Mouse (Mus musculus) brain, embryonic 14.5 days (tissue): Measurements from ENCODE around the gene Zfp595.
"Not testable (repeated sequence)": the region's sequence is repeated elsewhere in the genome, so short reads cannot be mapped to it uniquely, and the experiment has no call there.

Experiments
- CTCF ChIP-seq: fragments of 200-500 bp; IDR thresholded peaks from 2 replicates; pipeline ENCODE4 v1.5.1; 2012; ENCODE audit warnings: inconsistent platforms, mild to moderate bottlenecking, moderate library complexity, borderline replicate concordance; ENCODE audit not compliant: insufficient read depth, insufficient read length; ENCODE audit errors: extremely low read depth
- POLR2A ChIP-seq: fragments of 200-500 bp; IDR thresholded peaks from 2 replicates; pipeline ENCODE4 v1.6.1; 2012; ENCODE audit warnings: mild to moderate bottlenecking, inconsistent platforms, borderline replicate concordance; ENCODE audit not compliant: poor library complexity, insufficient read depth, insufficient read length, severe bottlenecking; ENCODE audit errors: extremely low read depth

DNA sequence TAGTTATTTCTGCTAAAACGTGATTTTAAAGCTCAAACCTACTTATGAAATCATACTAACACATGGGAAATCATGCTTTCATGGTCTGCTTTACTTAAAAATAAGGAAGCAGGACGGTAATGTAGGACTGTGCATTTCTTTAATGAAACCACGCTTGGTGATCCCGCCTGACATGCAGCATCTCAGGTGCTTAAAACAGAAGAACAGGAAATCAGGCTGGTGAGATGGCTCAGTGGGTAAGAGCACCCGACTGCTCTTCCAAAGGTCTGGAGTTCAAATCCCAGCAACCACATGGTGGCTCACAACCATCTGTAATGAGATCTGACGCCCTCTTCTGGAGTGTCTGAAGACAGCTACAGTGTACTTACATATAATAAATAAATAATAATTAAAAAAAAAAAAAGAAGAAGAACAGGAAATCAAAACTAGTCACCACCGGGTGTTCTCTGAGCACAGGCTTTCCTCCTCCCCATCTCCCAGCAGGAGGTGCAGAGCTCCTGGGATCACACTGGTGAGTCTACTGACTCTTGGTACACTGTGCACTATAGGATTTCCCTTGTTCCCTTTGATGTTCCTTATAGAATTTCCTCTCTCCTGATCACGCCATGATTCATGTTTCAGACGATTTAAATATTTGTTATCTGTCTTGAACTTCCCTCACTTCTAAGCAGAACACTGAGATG, 62.8 kb downstream of the Zfp595 start:
- not testable (repeated sequence) for TF ChIP-seq CTCF, POLR2A
